Mouse (Mus musculus) central nervous system, embryonic 14 days (tissue): ENCODE results near the gene Mfsd2a. TPM values are rescaled to one million over a fixed set of nuclear protein-coding genes. Genes with fewer than 3 reads are reported as not detected.

ENCODE experiments used
- polyA plus RNA-seq: library from polyadenylated mRNA; depleted of rRNA; stranded (reverse); fragments of >200 nt; gene quantifications from 2 replicates; pipeline ENCODE4 v1.2.3, GENCODE M21; 2012; rRNA removed

Gene Mfsd2a
- 32.2 and 40.3 TPM in 2 replicates for polyA plus RNA-seq

GRCm38 (mm10) chr4:122961100-122961567 lies at the start of gene Mfsd2a:
TSS of gene Mfsd2a (minus strand) at chr4:122961188.

GRCm38 (mm10) chr4:122995404-122996220 lies 34.6 kb upstream of the Mfsd2a start, which contains the start of gene Mycl:
TSS of gene Mycl (plus strand) at chr4:122995652.

Other genes starting within 250 kb of the Mfsd2a start
- gene Ppt1, start 124.9 kb downstream of the Mfsd2a start, polyA plus RNA-seq = 67.2 and 70.1 TPM in 2 replicates
- gene Cap1, start 75.1 kb downstream of the Mfsd2a start, polyA plus RNA-seq = 90.3 and 92.5 TPM in 2 replicates
- gene Mycl, start 34.5 kb upstream of the Mfsd2a start, polyA plus RNA-seq = 66.2 and 78.9 TPM in 2 replicates
- gene Trit1, start 55.4 kb upstream of the Mfsd2a start, polyA plus RNA-seq = 23.6 and 25.3 TPM in 2 replicates
- 0.48 and 0.76 TPM in 2 replicates for gene Bmp8b, start 144.0 kb upstream of the Mfsd2a start, polyA plus RNA-seq
- gene Oxct2b, start 155.1 kb upstream of the Mfsd2a start, polyA plus RNA-seq = 0.34 and 0.68 TPM in 2 replicates
- gene Ppie, start 178.8 kb upstream of the Mfsd2a start, polyA plus RNA-seq = 46.9 and 48.4 TPM in 2 replicates
- 8.2 and 9.2 TPM in 2 replicates for gene Hpcal4, start 222.0 kb upstream of the Mfsd2a start, polyA plus RNA-seq
- gene Nt5c1a, start 240.3 kb upstream of the Mfsd2a start, polyA plus RNA-seq = 0.10 and 0.15 TPM in 2 replicates